Mouse (Mus musculus): Measurements from ENCODE around the gene Bcam.

Bcam gene

GRCm38 (mm10) chr7:19722754-19723195, 48.0 kb downstream of the Bcam start:
- no peak for DNase-seq (ENCODE audit: low spot score)

DNA sequence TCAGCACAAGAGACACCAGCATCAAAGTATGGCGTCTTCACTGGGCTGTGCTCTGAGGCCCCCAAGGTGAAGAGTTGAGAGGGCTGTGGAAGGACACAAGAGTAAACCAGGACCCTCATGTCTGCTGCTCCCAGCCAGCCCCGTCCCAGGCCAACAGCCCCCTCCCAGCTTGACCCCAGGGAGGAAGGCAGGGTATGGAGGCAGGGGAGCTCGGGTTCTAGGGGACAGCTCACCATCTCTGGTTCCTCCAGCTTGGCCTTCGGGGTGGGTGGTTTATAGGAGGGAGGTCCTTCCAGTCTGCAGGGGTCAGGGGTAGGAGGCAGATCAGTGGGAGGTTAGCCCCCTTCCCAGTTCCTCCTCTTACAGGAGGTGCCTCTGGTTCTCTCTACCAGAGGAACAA, 51.6 kb downstream of the Bcam start:
- DNase-seq (ENCODE audit: low spot score): no peak

DNA sequence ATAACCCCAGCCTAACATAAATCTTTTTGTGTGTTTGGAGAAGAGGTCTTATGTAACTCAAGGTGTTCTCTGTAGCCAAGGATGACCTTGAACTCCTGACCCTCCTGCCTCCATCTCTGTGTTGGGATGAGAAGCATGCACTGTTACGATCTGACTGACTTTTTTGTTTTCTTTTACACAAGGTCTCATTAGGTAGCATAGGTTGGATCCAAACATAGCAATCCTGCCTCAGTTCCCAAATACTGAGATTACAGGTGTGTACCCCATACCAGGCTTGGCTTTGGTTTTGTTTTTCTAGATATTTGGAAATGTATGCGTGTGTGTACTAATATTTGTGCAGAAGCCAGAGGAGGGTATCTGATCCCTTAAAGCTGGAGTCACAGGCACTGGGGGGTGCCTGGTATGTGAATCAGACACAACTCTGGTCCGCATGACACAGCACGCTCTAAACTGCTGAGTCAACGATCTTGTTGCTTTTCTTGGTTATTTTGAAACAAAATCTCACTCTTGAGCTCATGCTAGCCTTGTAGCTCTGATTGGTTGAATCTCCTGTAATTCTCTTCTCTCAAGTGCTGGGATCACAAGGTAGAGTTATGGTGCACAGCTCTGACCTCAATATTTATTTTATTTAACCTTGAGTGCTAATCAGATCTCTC, 52.4 kb downstream of the Bcam start:
- DNase-seq (ENCODE audit: low spot score): no peak

DNA sequence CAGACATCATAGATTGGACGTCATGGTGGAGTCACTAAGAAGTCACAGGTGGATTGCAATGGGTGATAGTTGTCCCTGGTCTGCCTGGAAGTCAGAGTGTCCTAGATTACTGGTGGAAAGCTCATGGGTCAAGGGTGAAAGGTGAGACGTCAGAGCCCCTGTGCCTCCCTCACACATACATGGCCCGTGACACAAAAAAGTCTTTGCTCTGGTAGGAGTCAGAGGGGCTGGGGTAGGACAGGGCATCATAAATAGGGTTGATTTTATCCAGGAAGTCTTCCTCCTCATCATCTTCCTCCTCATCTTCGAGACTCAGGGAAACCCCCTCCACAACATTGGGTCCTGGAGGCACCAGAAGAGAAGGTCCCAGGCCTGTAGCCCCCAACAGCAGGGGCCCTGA, 53.5 kb downstream of the Bcam start:
- DNase-seq (ENCODE audit: low spot score): no peak

DNA sequence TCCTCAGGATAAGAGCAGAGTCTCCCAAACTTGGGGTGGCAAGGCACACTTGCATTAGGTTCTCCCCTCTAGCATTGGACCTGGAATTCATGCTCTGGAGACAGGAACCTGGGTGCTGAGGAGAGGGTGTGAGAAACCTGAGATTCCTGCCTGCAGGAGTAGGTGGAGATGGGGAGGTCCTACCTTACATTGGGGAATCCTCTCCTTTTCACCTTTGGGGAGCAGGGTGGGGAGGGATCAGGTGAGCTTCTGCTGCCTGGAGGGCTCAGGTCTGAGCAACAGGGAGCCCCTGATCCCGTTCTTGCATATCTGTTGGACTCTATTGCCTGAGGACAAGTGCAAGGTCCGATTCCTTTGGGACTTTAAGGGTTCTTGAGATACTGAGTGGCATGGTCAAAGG, 54.0 kb downstream of the Bcam start:
- DNase-seq (ENCODE audit: low spot score): no peak

- DNase-seq (ENCODE audit: low spot score): no peak
Observed at GRCm38 (mm10) chr7:19716055-19716682, 54.6 kb downstream of the Bcam start.

DNA sequence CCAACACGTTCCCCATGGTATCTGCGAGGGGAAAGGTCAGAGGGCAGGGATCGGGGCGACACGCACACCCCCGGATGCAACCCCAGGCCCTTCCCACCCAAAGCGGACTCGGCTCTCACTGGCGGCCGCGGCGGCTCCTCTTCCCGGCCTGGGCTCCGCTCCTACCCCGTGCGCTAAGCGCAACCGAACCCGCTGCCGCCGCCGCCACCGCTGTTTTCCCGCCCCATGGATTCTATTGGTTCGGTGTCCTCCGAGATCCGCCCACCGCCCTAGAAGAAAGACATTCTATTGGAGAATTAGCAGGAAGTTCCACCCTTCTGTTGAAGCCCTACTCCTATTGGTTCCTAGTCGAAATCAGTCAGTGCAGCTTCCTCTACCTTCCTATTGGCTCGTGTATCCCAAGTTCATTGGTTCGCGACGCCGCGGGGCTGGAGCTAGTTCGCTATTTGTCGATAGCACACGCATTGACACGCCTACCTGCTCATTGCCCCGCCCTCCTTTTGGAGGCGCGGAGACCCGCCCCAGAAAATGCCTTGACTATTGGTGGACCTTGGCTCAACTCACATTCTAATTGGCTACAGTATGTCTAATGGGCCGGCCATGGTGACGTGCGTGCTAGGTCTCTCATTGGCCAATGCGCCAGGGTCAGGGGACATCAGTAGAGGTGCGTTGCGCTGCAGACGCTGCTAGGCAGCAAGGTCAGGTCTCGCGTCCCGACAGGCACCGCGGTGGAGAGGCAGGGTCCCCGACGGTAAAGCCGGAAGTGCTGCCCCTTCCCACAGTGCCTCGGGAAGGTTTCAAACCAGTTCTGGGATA, 55.4 kb downstream of the Bcam start, which contains the start of gene Tomm40:
Tomm40 (minus strand) TSS at position 200 of the 816 bp plus-strand sequence.
- peak; percentile 91 for DNase-seq (ENCODE audit: low spot score)

GRCm38 (mm10) chr7:19714836-19715235, 56.0 kb downstream of the Bcam start:
- no peak for DNase-seq (ENCODE audit: low spot score)

- no peak for DNase-seq (ENCODE audit: low spot score)
Observed at GRCm38 (mm10) chr7:19713598-19713997, 57.2 kb downstream of the Bcam start.

- DNase-seq (ENCODE audit: low spot score): no peak
Observed at GRCm38 (mm10) chr7:19713196-19713595, 57.6 kb downstream of the Bcam start.

GRCm38 (mm10) chr7:19712414-19712813, 58.4 kb downstream of the Bcam start:
- no peak for DNase-seq (ENCODE audit: low spot score)

- no peak for DNase-seq (ENCODE audit: low spot score)
Observed at GRCm38 (mm10) chr7:19710650-19711049, 60.2 kb downstream of the Bcam start.

Data from ovary, postnatal 14 days (tissue).